Mouse (Mus musculus) cortical plate, adult 2 months (tissue): ENCODE results near the gene Cfap45.

Source experiments
- CTCF ChIP-seq: fragments of 200-500 bp; IDR thresholded peaks from 2 replicates; pipeline ENCODE4 v1.5.1; 2011; ENCODE audit warnings: mild to moderate bottlenecking, control low read depth, low read length; ENCODE audit not compliant: insufficient read depth; ENCODE audit errors: extremely low read depth
- POLR2A ChIP-seq: fragments of 200-500 bp; IDR thresholded peaks from 2 replicates; pipeline ENCODE4 v1.6.1; 2011; ENCODE audit warnings: mild to moderate bottlenecking, low read length, control low read depth; ENCODE audit not compliant: insufficient read depth; ENCODE audit errors: extremely low read depth

DNA sequence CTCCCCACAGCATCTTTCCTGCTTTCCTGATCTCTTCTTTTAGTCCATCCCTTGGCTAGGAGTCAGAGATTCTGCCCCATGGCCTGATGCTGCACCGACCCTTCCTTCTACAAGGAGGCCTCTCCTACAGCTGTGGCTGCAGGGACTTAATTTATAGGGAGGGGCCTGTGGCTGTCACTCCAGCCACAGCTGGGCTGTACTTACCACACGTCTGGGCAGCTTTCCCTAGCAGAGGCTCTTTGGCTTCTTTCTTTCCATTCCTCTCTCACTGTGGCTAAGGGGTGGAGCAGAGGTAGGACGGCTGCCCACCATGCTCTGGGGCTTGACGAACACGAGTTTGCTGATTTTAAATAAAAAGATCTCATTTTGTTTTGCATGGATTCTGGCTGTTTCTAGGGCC, 13.6 kb upstream of the Cfap45 start:
- TF ChIP-seq POLR2A = no peak
- TF ChIP-seq CTCF = no peak
